18 mouse cellular contexts compared by ENCODE assay signal in the genomic region with DNA sequence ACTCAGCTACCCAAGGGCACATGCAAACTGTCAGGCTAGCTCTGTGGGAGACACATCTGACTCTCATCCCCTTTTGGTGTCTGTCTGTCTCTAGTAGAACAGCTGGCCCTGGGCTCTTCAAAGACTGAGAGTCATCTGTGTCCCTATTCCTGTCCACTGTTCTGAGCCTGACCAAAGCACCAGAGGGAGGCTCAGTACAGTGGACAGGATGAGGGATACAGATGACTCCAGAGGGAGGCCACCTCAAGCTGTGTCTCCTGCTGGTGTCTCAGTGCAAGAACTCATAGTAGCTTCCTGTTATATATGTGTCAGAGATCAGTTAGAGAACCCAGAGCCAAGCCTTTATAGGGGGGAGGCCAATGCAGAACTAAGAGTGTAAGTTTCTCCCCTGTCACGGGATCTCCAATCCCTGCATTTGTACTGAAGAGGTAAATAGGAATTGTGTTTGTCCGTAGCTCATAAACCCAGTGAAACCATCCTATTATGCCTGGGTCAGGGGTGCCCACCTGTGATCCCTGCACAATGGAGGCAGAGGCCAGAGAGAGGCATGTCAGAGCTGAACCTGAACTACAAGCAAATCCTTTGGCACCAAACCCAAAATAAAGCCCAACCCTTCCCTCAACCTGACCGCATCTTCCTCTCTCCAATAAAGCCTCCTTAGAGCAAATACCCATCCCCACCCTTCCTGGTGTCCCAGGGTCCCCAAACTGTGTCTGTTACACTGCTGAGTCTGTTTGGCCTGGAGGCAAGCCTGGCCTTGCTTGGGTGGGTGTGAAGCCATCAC. TPM values are rescaled to one million over a fixed set of nuclear protein-coding genes. Genes with fewer than 3 reads are reported as not detected.
DNase-seq lines count a peak whose midpoint lies in the region; ATAC-seq and TF ChIP-seq lines count a peak whose summit lies in the region.
"Had no signal": no experiment of that assay in that cellular context is flagged by ENCODE, and none has a peak within 500 bp of the region (broad histone marks: within the 10 kb centered on the region; RNA-seq: fewer than 3 reads in every experiment).

No protein-coding gene starts in this region.

- no peaks in the 10 kb centered on the region for H3K36me3 ChIP-seq in heart, embryonic 10.5 days
- H3K36me3 ChIP-seq in kidney, postnatal 0 days (ENCODE audit: insufficient read depth, low read length): no peaks in the 10 kb centered on the region
- H3K36me3 ChIP-seq in spleen, adult 2 months (ENCODE audit: control insufficient read depth, insufficient read depth, low read length): no peaks in the 10 kb centered on the region
- H3K36me3 ChIP-seq: G1E had no signal

- H3K4me2 ChIP-seq in kidney, postnatal 0 days (ENCODE audit: low read length): peak overlapping the region; percentile 27

- 79% methylated on average over 3 of the region's 3 CpGs for WGBS in heart, embryonic 10.5 days
- 81% methylated on average over 3 of the region's 3 CpGs for WGBS in kidney, postnatal 0 days
- 82% methylated on average over 3 of the region's 3 CpGs for WGBS in spleen, adult 2 months

- H3K27ac ChIP-seq in heart, embryonic 10.5 days: no peak overlapping the region
- no peak overlapping the region for H3K27ac ChIP-seq in kidney, postnatal 0 days
- H3K27ac ChIP-seq in spleen, adult 2 months (ENCODE audit: insufficient read depth, low read length): peak overlapping the region; percentile 35
- H3K27ac ChIP-seq: liver, embryonic 14.5 days had no signal

- peak; percentile 95 for DNase-seq in heart, adult 11 months
- DNase-seq in heart, embryonic 10.5 days (ENCODE audit: low spot score): no peak
- no peak for DNase-seq in kidney, postnatal 0 days (ENCODE audit: low spot score)
- DNase-seq in kidney, postnatal 14 days: no peak
- DNase-seq in spleen, adult 2 months (ENCODE audit: low read depth in 1 of 2, low spot score in 2 of 2): no peak
- DNase-seq in spleen, adult 18-20 months: no peak
- no peak for DNase-seq in spleen, postnatal 4 days (ENCODE audit: low spot score in 2 of 2)
- DNase-seq: cerebellum, adult 18-20 months; embryo, embryonic 11 days; kidney, adult 18-20 months; thymus, postnatal 14 days had no signal

- H3K27me3 ChIP-seq in heart, embryonic 10.5 days (ENCODE audit: insufficient read depth, poor library complexity, severe bottlenecking): peaks cover 41% of the 10 kb centered on the region
- no peaks in the 10 kb centered on the region for H3K27me3 ChIP-seq in kidney, postnatal 0 days (ENCODE audit: insufficient read depth, low read length)
- no peaks in the 10 kb centered on the region for H3K27me3 ChIP-seq in spleen, adult 2 months (ENCODE audit: control insufficient read depth, insufficient read depth, low read length)

- no peak for TF ChIP-seq CTCF in kidney, postnatal 0 days (IDR thresholded peaks at IDR 0.05; ENCODE audit: low read depth)
- TF ChIP-seq CTCF in spleen, adult 2 months (IDR thresholded peaks at IDR 0.05; ENCODE audit: extremely low read depth, insufficient read depth, insufficient read length, insufficient replicate concordance): no peak

- peaks cover 35% of the 10 kb centered on the region for H3K4me1 ChIP-seq in heart, embryonic 10.5 days
- H3K4me1 ChIP-seq in kidney, postnatal 0 days (replicated peaks; ENCODE audit: insufficient read depth, low read length): 0 out of 2 replicates have a peak, but pooled peaks cover 3% of the 10 kb centered on the region
- H3K4me1 ChIP-seq in spleen, adult 2 months (ENCODE audit: control insufficient read depth, insufficient read depth, insufficient read length): no peaks in the 10 kb centered on the region

- H3K4me3 ChIP-seq in heart, embryonic 10.5 days: no peak overlapping the region
- no peak overlapping the region for H3K4me3 ChIP-seq in kidney, postnatal 0 days (replicated peaks; ENCODE audit: low read depth, low read length)
- H3K4me3 ChIP-seq in spleen, adult 2 months (ENCODE audit: extremely low read depth, insufficient read depth, insufficient read length): peak overlapping the region; percentile 20; the same call in 1 of the 2 replicates

- no peak for TF ChIP-seq POLR2A in spleen, adult 2 months (IDR thresholded peaks at IDR 0.05; ENCODE audit: low read depth, low read length)

- no peak overlapping the region for H3K9ac ChIP-seq in kidney, postnatal 0 days (ENCODE audit: low read depth, low read length)
- H3K9ac ChIP-seq: liver, embryonic 14.5 days had no signal

- no peak for ATAC-seq in kidney, postnatal 0 days (replicated peaks; ENCODE audit: low FRiP score, low read depth)
- ATAC-seq in erythroid progenitor cell, adult 5-6 weeks (replicated peaks; ENCODE audit: low FRiP score, poor library complexity, severe bottlenecking): no peak

- H3K9me3 ChIP-seq in heart, embryonic 10.5 days: no peaks in the 10 kb centered on the region
- no peaks in the 10 kb centered on the region for H3K9me3 ChIP-seq in kidney, postnatal 0 days (replicated peaks; ENCODE audit: low read length)
- H3K9me3 ChIP-seq: G1E had no signal

RNA-seq across cellular contexts. Expression of a gene that starts 6.2 kb away (rescaled TPM):
- 0.39 and 0.44 TPM in 2 replicates for polyA plus RNA-seq in heart, embryonic 10.5 days (2016; fragmentation: Nextera tagmentation; extraction: Ambion mirVana)
- 4.0 and 4.3 TPM in 2 replicates for polyA plus RNA-seq in kidney, postnatal 0 days (2015; fragmentation: Nextera tagmentation; extraction: Ambion mirVana)
- polyA plus RNA-seq in spleen, adult 2 months (2012; rRNA removed): 39.1 and 45.7 TPM in 2 replicates
- 4.7 and 8.0 TPM in 2 replicates for total RNA-seq in erythroid progenitor cell, adult 5-6 weeks (2015; ENCODE audit: low replicate concordance)
- total RNA-seq in erythroid progenitor cell, adult 5-6 weeks (2017; ENCODE audit: low replicate concordance): 4.3 and 5.4 TPM in 2 replicates
- polyA plus RNA-seq: C2C12 had no signal

RNA-seq across cellular contexts. Expression of a gene that starts 25.1 kb away (rescaled TPM):
- 0.16 TPM in 1 of 2 replicates, not detected in the other for polyA plus RNA-seq in heart, embryonic 10.5 days (2016; fragmentation: Nextera tagmentation; extraction: Ambion mirVana)
- not detected in 2 replicates for polyA plus RNA-seq in kidney, postnatal 0 days (2015; fragmentation: Nextera tagmentation; extraction: Ambion mirVana)
- 0.15 TPM in 1 of 2 replicates, not detected in the other for polyA plus RNA-seq in spleen, adult 2 months (2012; rRNA removed)
- total RNA-seq in erythroid progenitor cell, adult 5-6 weeks (2015; ENCODE audit: low replicate concordance): not detected in 2 replicates
- not detected in 2 replicates for total RNA-seq in erythroid progenitor cell, adult 5-6 weeks (2017; ENCODE audit: low replicate concordance)
- total RNA-seq: left cerebral cortex, postnatal 14 days had no signal
- polyA plus RNA-seq: C2C12; G1E; liver, embryonic 14.5 days; neural tube, embryonic 14.5 days had no signal

RNA-seq across cellular contexts. Expression of a gene that starts 58.4 kb away (rescaled TPM):
- not detected in 2 replicates for polyA plus RNA-seq in heart, embryonic 10.5 days (2016; fragmentation: Nextera tagmentation; extraction: Ambion mirVana)
- polyA plus RNA-seq in kidney, postnatal 0 days (2015; fragmentation: Nextera tagmentation; extraction: Ambion mirVana): not detected in 2 replicates
- not detected in 2 replicates for polyA plus RNA-seq in spleen, adult 2 months (2012; rRNA removed)
- not detected in 2 replicates for total RNA-seq in erythroid progenitor cell, adult 5-6 weeks (2015; ENCODE audit: low replicate concordance)
- total RNA-seq in erythroid progenitor cell, adult 5-6 weeks (2017; ENCODE audit: low replicate concordance): not detected in 2 replicates
- total RNA-seq: layer of hippocampus, adult 8-10 months; left cerebral cortex, postnatal 14 days had no signal
- polyA plus RNA-seq: C2C12; G1E; liver, embryonic 14.5 days; neural tube, embryonic 14.5 days had no signal
